Mouse (Mus musculus) liver, adult 2 months (tissue): ENCODE measurements around the gene Paqr5. TPM values are rescaled to one million over a fixed set of nuclear protein-coding genes. Genes with fewer than 3 reads are reported as not detected.

Source experiments
- DNase-seq: peaks from one replicate; pipeline ENCODE4 v3.0.0-alpha.2; 2011; ENCODE audit warnings: low read depth, low spot score; ENCODE audit errors: extremely low read depth
- H3K27ac ChIP-seq: fragments of 200-500 bp; replicated peaks from 2 replicates; pipeline ENCODE4 v1.5.1; 2012; ENCODE audit warnings: low read depth, mild to moderate bottlenecking, control low read depth, inconsistent platforms, low read length; ENCODE audit not compliant: insufficient read depth
- H3K27me3 ChIP-seq: fragments of 200-500 bp; 2 replicates; pipeline ENCODE4 v1.6.1; 2012; ENCODE audit warnings: mild to moderate bottlenecking, moderate library complexity, low read length, inconsistent platforms; ENCODE audit not compliant: control insufficient read depth, insufficient read depth
- H3K36me3 ChIP-seq: fragments of 200-500 bp; 2 replicates; pipeline ENCODE4 v1.6.1; 2012; ENCODE audit warnings: low read length, inconsistent platforms; ENCODE audit not compliant: control insufficient read depth, insufficient read depth
- H3K4me1 ChIP-seq: fragments of 200-500 bp; 2 replicates; pipeline ENCODE4 v1.6.1; 2011; ENCODE audit warnings: low read length; ENCODE audit not compliant: control insufficient read depth, insufficient read depth
- H3K4me3 ChIP-seq: fragments of 200-500 bp; 2 replicates; pipeline ENCODE4 v1.5.1; 2011; ENCODE audit warnings: low read depth, mild to moderate bottlenecking, control low read depth, low read length, moderate library complexity; ENCODE audit not compliant: insufficient read depth
- H3K79me2 ChIP-seq: fragments of 200-500 bp; 2 replicates; pipeline ENCODE4 v1.6.1; 2012; ENCODE audit warnings: inconsistent platforms, mild to moderate bottlenecking, low read length, moderate library complexity; ENCODE audit not compliant: control insufficient read depth, insufficient read depth
- H3K9ac ChIP-seq: fragments of 200-500 bp; 2 replicates; pipeline ENCODE4 v1.6.1; 2012; ENCODE audit warnings: low read depth, mild to moderate bottlenecking, control low read depth, inconsistent platforms, low read length
- CTCF ChIP-seq: fragments of 200-500 bp; IDR thresholded peaks from 2 replicates; pipeline ENCODE4 v1.5.1; 2011; ENCODE audit warnings: low read depth, low read length, control low read depth
- POLR2A ChIP-seq: fragments of 200-500 bp; IDR thresholded peaks from 2 replicates; pipeline ENCODE4 v1.6.1; 2011; ENCODE audit warnings: low read length, control low read depth; ENCODE audit not compliant: insufficient read depth; ENCODE audit errors: extremely low read depth
- WGBS: fragments of 180-500 bp; shearing (Covaris S2); methylation state at CpG from one replicate; pipeline ENCODE4 v1.1.7; 2018; 5-methylcytosine and 5-hydroxymethylcytosine counted together
- polyA plus RNA-seq: library from polyadenylated mRNA; depleted of rRNA; stranded (reverse); fragments of >200 nt; gene quantifications from 2 replicates; pipeline ENCODE4 v1.2.3, GENCODE M21; 2012
- total RNA-seq: library from RNA; depleted of rRNA; stranded (reverse); fragments of >200 nt; gene quantifications from 2 replicates; pipeline ENCODE4 v1.2.3, GENCODE M21; 2014

Paqr5 gene
- total and polyA plus RNA-seq, 2 experiments = 0.13 TPM; not detected in 1

GRCm38 (mm10) chr9:62028072-62028471 lies 1.4 kb upstream of the Paqr5 start:
- 60% methylated on average over 3 of the region's 3 CpGs for WGBS
- Histone ChIP-seq H3K36me3 (no peaks in the 10 kb centered on the region), H3K9ac (no peak overlapping the region), H3K27ac (no peak overlapping the region), H3K4me3 (no peak overlapping the region), H3K79me2 (no peaks in the 10 kb centered on the region), H3K27me3 (no peaks in the 10 kb centered on the region), H3K4me1 (0 out of 2 replicates have a peak, but pooled peaks cover 3% of the 10 kb centered on the region)
- DNase-seq = no peak
- no peak for TF ChIP-seq POLR2A
- no peak for TF ChIP-seq CTCF

GRCm38 (mm10) chr9:62025056-62025455 lies 1.6 kb downstream of the Paqr5 start:
- 53% methylated on average over 5 of the region's 5 CpGs for WGBS
- no peak overlapping the region for H3K4me3 ChIP-seq
- no peak overlapping the region for H3K27ac ChIP-seq
- no peaks in the 10 kb centered on the region for H3K36me3 ChIP-seq
- no peak for DNase-seq
- H3K79me2 ChIP-seq = no peaks in the 10 kb centered on the region
- H3K27me3 ChIP-seq = no peaks in the 10 kb centered on the region
- 0 out of 2 replicates have a peak, but pooled peaks cover 3% of the 10 kb centered on the region for H3K4me1 ChIP-seq
- no peak overlapping the region for H3K9ac ChIP-seq
- TF ChIP-seq POLR2A (no peak), CTCF (no peak)

- no peaks in the 10 kb centered on the region for H3K36me3 ChIP-seq
- H3K4me3 ChIP-seq = no peak overlapping the region
- 58% methylated on average over 4 of the region's 4 CpGs for WGBS
- TF ChIP-seq CTCF (no peak), POLR2A (no peak)
- H3K27ac ChIP-seq = no peak overlapping the region
- H3K27me3 ChIP-seq = no peaks in the 10 kb centered on the region
- H3K79me2 ChIP-seq = no peaks in the 10 kb centered on the region
- DNase-seq = no peak
- no peak overlapping the region for H3K9ac ChIP-seq
- H3K4me1 ChIP-seq = 0 out of 2 replicates have a peak, but pooled peaks cover 3% of the 10 kb centered on the region
Measured at GRCm38 (mm10) chr9:62023879-62024278, 2.8 kb downstream of the Paqr5 start.

- H3K27ac ChIP-seq = no peak overlapping the region
- TF ChIP-seq POLR2A (no peak), CTCF (no peak)
- no peaks in the 10 kb centered on the region for H3K36me3 ChIP-seq
- 54% methylated on average over 6 of the region's 6 CpGs for WGBS
- DNase-seq = peak; percentile 63
- no peak overlapping the region for H3K4me3 ChIP-seq
- no peaks in the 10 kb centered on the region for H3K79me2 ChIP-seq
- H3K9ac ChIP-seq = no peak overlapping the region
- H3K4me1 ChIP-seq = 0 out of 2 replicates have a peak, but pooled peaks cover 3% of the 10 kb centered on the region
- H3K27me3 ChIP-seq = no peaks in the 10 kb centered on the region
Measured at GRCm38 (mm10) chr9:62022961-62023680, 3.5 kb downstream of the Paqr5 start.

- Histone ChIP-seq H3K9ac (no peak overlapping the region), H3K27ac (no peak overlapping the region), H3K36me3 (no peaks in the 10 kb centered on the region), H3K79me2 (no peaks in the 10 kb centered on the region), H3K27me3 (no peaks in the 10 kb centered on the region), H3K4me1 (0 out of 2 replicates have a peak, but pooled peaks cover 3% of the 10 kb centered on the region), H3K4me3 (no peak overlapping the region)
- DNase-seq = no peak
- WGBS = 61% methylated on average over 7 of the region's 7 CpGs
- TF ChIP-seq POLR2A (no peak), CTCF (no peak)
Measured at GRCm38 (mm10) chr9:62021583-62022120, 5.0 kb downstream of the Paqr5 start.

GRCm38 (mm10) chr9:62020259-62020658 lies 6.4 kb downstream of the Paqr5 start:
- H3K9ac ChIP-seq = no peak overlapping the region
- WGBS = 80% methylated on average over 7 of the region's 7 CpGs
- no peaks in the 10 kb centered on the region for H3K36me3 ChIP-seq
- TF ChIP-seq CTCF (no peak), POLR2A (no peak)
- H3K4me1 ChIP-seq = no peaks in the 10 kb centered on the region
- no peaks in the 10 kb centered on the region for H3K79me2 ChIP-seq
- H3K27ac ChIP-seq = no peak overlapping the region
- no peak overlapping the region for H3K4me3 ChIP-seq
- no peak for DNase-seq
- H3K27me3 ChIP-seq = no peaks in the 10 kb centered on the region
